Mouse (Mus musculus) 416B (cell line): ENCODE measurements around the gene Rhbdl1.

ENCODE experiments used
- DNase-seq: peaks from one replicate; pipeline ENCODE4 v3.0.0; 2011; ENCODE audit warnings: low read depth

The Rhbdl1 gene

DNA sequence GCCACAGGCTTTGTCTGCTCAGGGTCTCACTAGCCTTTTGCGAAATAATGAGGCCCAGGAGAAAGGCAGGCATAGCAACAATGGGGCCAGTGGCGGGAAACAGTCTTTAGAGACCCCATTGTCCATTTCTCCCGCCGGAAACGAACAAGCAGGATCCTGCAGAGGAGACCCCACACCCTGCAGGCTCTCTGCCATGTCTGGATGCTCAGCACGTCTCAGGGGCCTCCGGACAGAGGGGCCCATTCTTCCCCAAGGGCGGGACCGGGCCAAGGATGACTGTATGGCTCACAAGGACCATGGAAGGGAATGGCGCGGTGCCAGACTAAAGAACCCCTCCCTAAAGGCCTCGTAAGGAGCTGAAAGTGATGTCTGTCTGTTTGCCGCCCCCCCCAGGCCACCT lies 42.9 kb downstream of the Rhbdl1 start:
- DNase-seq, result no peak

DNA sequence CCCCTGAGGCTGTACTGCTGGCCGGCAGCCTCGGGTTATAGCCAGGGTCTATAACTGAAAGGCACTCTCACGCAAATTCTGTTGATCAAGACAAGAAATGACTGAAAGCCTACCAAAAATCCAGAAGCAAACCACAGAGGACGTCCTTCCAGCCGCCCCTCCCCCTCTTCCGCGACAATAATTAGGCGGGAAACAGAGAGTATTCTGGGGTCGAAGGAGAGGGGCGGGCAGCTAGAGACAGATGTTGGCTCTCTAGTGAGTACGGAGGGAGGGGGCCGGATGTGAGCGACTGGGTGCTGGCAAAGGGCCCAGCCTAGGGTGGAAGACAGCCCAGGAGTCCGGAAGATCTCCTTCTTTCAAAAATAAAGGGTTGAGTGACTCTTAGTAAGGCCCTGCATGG lies 44.5 kb downstream of the Rhbdl1 start, which contains the start of gene Fam173a:
TSS of gene Fam173a (minus strand) at position 287 of the 400 bp plus-strand sequence.
- DNase-seq, result peak; percentile 95

DNA sequence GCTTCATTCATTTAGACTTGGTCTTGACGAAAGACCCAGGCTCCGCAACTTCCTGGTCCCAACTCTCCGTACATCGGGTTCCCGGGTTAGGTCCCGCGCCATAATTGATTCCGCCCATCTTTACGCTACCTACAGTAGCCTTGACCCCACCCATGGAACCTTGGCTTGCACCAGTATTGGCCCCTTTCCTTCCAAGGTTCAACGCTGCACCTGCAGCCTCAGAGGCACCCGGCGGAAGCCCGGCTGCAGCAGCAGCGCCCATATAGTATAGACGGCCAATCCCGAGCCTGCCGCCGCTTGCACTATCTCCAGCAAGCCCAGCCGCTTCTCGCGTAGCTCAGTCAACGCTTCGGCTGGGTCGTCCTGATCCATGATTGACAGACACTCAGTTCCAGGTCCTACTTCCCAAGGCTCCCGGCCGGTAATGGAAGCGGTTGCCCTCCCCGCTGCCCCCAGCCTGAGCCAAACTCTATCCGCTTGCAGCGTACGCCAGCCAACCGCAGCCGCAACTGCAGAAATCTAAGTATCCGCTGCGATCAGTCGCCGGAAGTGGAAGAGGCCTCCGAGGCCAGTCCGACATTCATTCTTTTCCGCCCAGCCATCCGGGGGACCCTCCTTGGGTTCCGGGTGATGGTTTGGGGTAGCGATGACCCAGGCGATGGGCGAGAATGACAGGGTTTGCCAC lies 45.1 kb downstream of the Rhbdl1 start:
- DNase-seq, result peak; percentile 94

DNA sequence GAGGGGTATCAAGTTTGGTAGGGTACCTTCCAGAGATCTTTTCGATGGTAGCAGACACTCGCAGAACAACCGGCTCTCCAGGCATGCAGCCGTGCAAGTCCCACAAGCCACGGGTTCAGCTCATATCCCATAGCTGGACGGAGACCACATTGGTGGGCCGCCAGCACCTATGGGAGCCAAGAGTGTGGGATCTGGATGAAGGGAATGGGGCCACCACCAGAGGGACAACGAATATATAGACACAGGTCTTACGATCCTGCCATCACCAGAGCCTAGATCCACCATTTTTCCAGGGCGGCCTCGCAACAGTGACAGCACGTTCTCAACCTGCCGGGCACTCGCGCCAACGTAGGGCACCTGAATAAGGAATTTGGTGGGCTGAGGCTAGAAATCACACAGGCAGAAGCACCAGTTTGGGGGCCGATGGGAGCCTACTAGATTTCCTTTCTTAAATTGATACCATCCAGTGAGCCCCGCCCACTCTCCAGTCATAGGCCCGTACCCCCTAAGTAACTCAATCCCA lies 45.7 kb downstream of the Rhbdl1 start:
- no peak for DNase-seq

DNA sequence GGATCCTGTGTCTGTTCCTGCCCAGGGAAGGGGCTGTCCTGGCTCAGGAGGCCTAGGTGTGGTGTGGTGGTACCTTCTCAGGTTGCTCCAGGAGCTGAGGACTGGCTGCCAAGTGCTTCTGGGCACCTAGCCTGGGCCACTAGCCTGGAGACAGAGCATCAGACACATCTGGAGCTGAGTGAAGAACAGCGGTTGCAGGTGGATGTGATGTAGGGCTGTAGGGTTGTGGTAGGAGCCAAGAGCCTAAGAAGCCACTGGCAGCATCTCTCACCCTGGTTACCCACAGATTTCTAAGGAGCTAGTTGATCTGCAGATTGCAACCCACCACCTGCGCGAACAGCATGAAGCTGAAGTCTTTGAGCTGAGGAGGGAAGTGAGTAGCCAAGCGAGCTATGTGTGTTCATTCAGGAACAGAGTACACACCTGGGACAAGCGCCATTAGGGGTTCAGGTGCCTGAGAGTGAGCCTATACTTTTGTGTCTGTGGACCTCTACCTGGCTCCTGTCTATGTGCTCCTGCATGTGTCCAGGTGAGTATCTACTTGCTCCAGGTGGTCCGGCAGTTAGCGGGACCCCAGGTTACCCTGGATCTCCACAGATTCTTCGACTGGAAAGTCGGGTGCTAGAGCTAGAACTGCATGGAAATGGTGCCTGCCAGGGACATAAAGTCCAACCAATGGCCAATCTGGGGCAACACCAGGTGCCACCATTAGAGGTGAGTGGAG lies 50.2 kb downstream of the Rhbdl1 start:
- DNase-seq, result no peak

DNA sequence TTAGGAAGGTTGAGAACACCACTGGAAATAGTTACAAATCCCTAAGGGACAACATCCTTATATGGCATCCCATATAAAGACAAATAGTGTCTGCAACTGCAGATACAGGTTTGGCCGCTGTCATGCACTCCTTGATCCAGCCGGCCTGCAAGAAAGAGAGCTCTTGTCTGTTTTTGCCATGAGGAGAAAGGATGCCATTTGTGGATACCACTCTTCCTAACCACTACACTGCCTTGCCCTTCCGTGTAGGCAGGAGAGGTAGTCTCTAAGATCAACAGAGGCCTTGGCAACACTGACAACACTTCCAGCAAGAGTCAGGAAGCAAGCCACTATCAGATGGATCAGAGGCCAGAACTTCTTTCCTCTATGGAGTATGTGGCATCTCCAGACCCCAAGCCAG lies 50.8 kb downstream of the Rhbdl1 start, which contains the start of gene Ccdc78:
TSS of gene Ccdc78 (plus strand) at position 301 of the 400 bp plus-strand sequence.
- no peak for DNase-seq

DNA sequence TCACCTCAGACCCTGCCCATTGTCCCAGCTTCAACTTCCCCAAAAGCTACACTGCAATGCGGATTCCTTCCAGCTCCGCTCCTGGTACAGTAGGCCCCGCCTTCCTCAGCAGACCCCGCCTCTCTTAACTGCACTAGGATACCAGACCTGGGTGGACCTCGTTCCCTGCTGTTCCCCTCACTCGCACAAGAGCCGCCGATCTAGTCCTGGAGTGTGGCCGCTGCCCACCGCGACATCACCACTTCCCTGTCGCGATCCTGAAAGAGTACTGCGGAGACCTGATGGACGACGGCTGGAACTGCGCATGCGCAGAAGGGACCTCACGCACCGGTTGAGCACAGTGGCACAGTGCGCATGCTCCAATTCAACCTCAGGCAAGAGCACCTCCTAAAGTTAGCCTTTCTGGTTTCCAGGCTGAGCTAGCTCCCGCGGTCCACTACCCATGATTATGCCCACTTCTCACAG lies 51.8 kb downstream of the Rhbdl1 start, which contains the start of gene Haghl:
TSS of gene Haghl (minus strand) at position 393 of the 465 bp plus-strand sequence.
- peak; percentile 97 for DNase-seq
